In genomic region chr11:72010940-72011722, GRCm38 (mm10) we compare ENCODE assay signal across 13 mouse cellular contexts. TPM values are rescaled to one million over a fixed set of nuclear protein-coding genes. Genes with fewer than 3 reads are reported as not detected.
DNase-seq lines count a peak whose midpoint lies in the region; ATAC-seq lines count a peak whose summit lies in the region.
"Had no signal": no experiment of that assay in that cellular context is flagged by ENCODE, and none has a peak within 500 bp of the region (broad histone marks: within the 10 kb centered on the region; RNA-seq: fewer than 3 reads in every experiment).

No protein-coding gene starts in this region.

- no peak overlapping the region for H3K9ac ChIP-seq in forebrain, embryonic 15.5 days (replicated peaks)
- peak overlapping the region; percentile 20; the same call in 1 of the 2 replicates for H3K9ac ChIP-seq in midbrain, embryonic 13.5 days (replicated peaks)

- H3K4me2 ChIP-seq in forebrain, embryonic 15.5 days (replicated peaks) = peak overlapping the region; percentile 9; the same call in 1 of the 2 replicates
- peak overlapping the region; percentile 26; the same call in 1 of the 2 replicates for H3K4me2 ChIP-seq in midbrain, embryonic 13.5 days (replicated peaks)

- peaks cover 39% of the 10 kb centered on the region for H3K4me1 ChIP-seq in forebrain, embryonic 15.5 days
- peaks cover 30% of the 10 kb centered on the region for H3K4me1 ChIP-seq in midbrain, embryonic 13.5 days (replicated peaks)

- no peaks in the 10 kb centered on the region for H3K27me3 ChIP-seq in forebrain, embryonic 15.5 days
- H3K27me3 ChIP-seq in midbrain, embryonic 13.5 days = peaks cover 5% of the 10 kb centered on the region; the same call in 1 of the 2 replicates

- no peaks in the 10 kb centered on the region for H3K9me3 ChIP-seq in forebrain, embryonic 15.5 days
- H3K9me3 ChIP-seq in midbrain, embryonic 13.5 days = no peaks in the 10 kb centered on the region

- 25% methylated on average over 9 of the region's 9 CpGs for WGBS in forebrain, embryonic 15.5 days
- 32% methylated on average over 9 of the region's 9 CpGs for WGBS in midbrain, embryonic 13.5 days

- H3K27ac ChIP-seq in forebrain, embryonic 15.5 days (replicated peaks) = peak overlapping the region; percentile 84
- H3K27ac ChIP-seq in midbrain, embryonic 13.5 days = peak overlapping the region; percentile 67

- peak; percentile 70 for ATAC-seq in forebrain, embryonic 15.5 days (replicated peaks)
- peak; percentile 67 for ATAC-seq in midbrain, embryonic 13.5 days

- peak; percentile 29 for DNase-seq in A20 (ENCODE audit: low read depth, low spot score)
- DNase-seq in CD4-positive, CD25-positive, alpha-beta regulatory T cell, adult 2 months (ENCODE audit: low read depth, low spot score) = peak; percentile 18
- no peak for DNase-seq in kidney, postnatal 4 days
- DNase-seq in thymus, postnatal 25 days = no peak
- no peak for DNase-seq in right cerebral cortex, postnatal 4 days
- DNase-seq: adrenal gland, adult 8-10 months; cerebellum, adult 9-10 months; heart, postnatal 36 days; left cerebral cortex, postnatal 4 days; lung, adult 18-20 months; right cerebral cortex, adult 18-20 months had no signal

- no peak overlapping the region for H3K4me3 ChIP-seq in forebrain, embryonic 15.5 days
- no peak overlapping the region for H3K4me3 ChIP-seq in midbrain, embryonic 13.5 days (replicated peaks)

- no peaks in the 10 kb centered on the region for H3K36me3 ChIP-seq in forebrain, embryonic 15.5 days
- H3K36me3 ChIP-seq in midbrain, embryonic 13.5 days = no peaks in the 10 kb centered on the region

RNA-seq across cellular contexts. Expression of gene Aipl1, which starts 26.2 kb away (rescaled TPM):
- 0.23 and 0.42 TPM in 2 replicates for polyA plus RNA-seq in forebrain, embryonic 15.5 days (2015; fragmentation: Nextera tagmentation; extraction: Ambion mirVana)
- polyA plus RNA-seq in midbrain, embryonic 13.5 days (2015; fragmentation: Nextera tagmentation; extraction: Ambion mirVana) = 0.43 and 0.63 TPM in 2 replicates

RNA-seq across cellular contexts. Expression of gene Pimreg, which starts 30.7 kb away (rescaled TPM):
- 80.9 and 88.0 TPM in 2 replicates for polyA plus RNA-seq in forebrain, embryonic 15.5 days (2015; fragmentation: Nextera tagmentation; extraction: Ambion mirVana)
- polyA plus RNA-seq in midbrain, embryonic 13.5 days (2015; fragmentation: Nextera tagmentation; extraction: Ambion mirVana) = 79.0 and 80.7 TPM in 2 replicates

Comparison
In these comparisons a context has a peak if more than half of its experiments do, and no peak if none do; other contexts are left out.
1. DNase-seq: peak in A20 (single experiment) and CD4-positive, CD25-positive, alpha-beta regulatory T cell, adult 2 months (single experiment); none in kidney, postnatal 4 days (0 of 2), thymus, postnatal 25 days (single experiment) and right cerebral cortex, postnatal 4 days (single experiment).